Mouse (Mus musculus): ENCODE measurements around the gene Fkbp11. TPM values are rescaled to one million over a fixed set of nuclear protein-coding genes. Genes with fewer than 3 reads are reported as not detected.

Fkbp11 gene
- total RNA-seq, 2 experiments from 2014 or later = 1.0 to 1.3 TPM

- no peak for TF ChIP-seq CTCF (IDR thresholded peaks at IDR 0.05)
- intact Hi-C loops (cut with DNase I) = no loop called here
Observed at GRCm38 (mm10) chr15:98732006-98732531, 4.1 kb upstream of the Fkbp11 start.

GRCm38 (mm10) chr15:98730790-98731189 lies 2.8 kb upstream of the Fkbp11 start:
- intact Hi-C loops (cut with DNase I) = no loop called here
- Histone ChIP-seq H3K4me3 (no peak overlapping the region), H3K27ac (no peak overlapping the region)
- DNase-seq = no peak
- no peak for TF ChIP-seq CTCF (IDR thresholded peaks at IDR 0.05)

More at GRCm38 (mm10) chr15:98732006-98732531, 4.1 kb upstream of the Fkbp11 start:
- Histone ChIP-seq H3K4me3 (no peak overlapping the region), H3K27ac (no peak overlapping the region)
- DNase-seq = no peak

- TF ChIP-seq CTCF (IDR thresholded peaks at IDR 0.05) = no peak
- intact Hi-C loops (cut with DNase I) = no loop called here
- H3K27ac ChIP-seq = no peak overlapping the region
- no peak for DNase-seq
- no peak overlapping the region for H3K4me3 ChIP-seq
Observed at GRCm38 (mm10) chr15:98729791-98730545, 2.0 kb upstream of the Fkbp11 start.

- no peak overlapping the region for H3K27ac ChIP-seq
- DNase-seq = no peak
- intact Hi-C loops (cut with DNase I) = no loop called here
- H3K4me3 ChIP-seq = peak overlapping the region; percentile 90
- TF ChIP-seq CTCF (IDR thresholded peaks at IDR 0.05) = no peak
Observed at GRCm38 (mm10) chr15:98728366-98728765, 368 bp upstream of the Fkbp11 start.

GRCm38 (mm10) chr15:98726746-98727145 lies 1.3 kb downstream of the Fkbp11 start:
- Histone ChIP-seq H3K4me3 (peak overlapping the region; percentile 90), H3K27ac (no peak overlapping the region)
- intact Hi-C loops (cut with DNase I) = no loop called here
- DNase-seq = no peak
- no peak for TF ChIP-seq CTCF (IDR thresholded peaks at IDR 0.05)

GRCm38 (mm10) chr15:98726079-98726478 lies 1.9 kb downstream of the Fkbp11 start:
- H3K4me3 ChIP-seq = no peak overlapping the region
- intact Hi-C loops (cut with DNase I) = no loop called here
- no peak overlapping the region for H3K27ac ChIP-seq
- no peak for DNase-seq
- no peak for TF ChIP-seq CTCF (IDR thresholded peaks at IDR 0.05)

GRCm38 (mm10) chr15:98724441-98724840 lies 3.6 kb downstream of the Fkbp11 start:
- Histone ChIP-seq H3K4me3 (no peak overlapping the region), H3K27ac (no peak overlapping the region)
- DNase-seq = no peak
- intact Hi-C loops (cut with DNase I) = no loop called here
- no peak for TF ChIP-seq CTCF (IDR thresholded peaks at IDR 0.05)

GRCm38 (mm10) chr15:98722854-98723253 lies 5.1 kb downstream of the Fkbp11 start:
- no peak overlapping the region for H3K27ac ChIP-seq
- no peak for DNase-seq
- peak overlapping the region; percentile 21 for H3K4me3 ChIP-seq
- TF ChIP-seq CTCF (IDR thresholded peaks at IDR 0.05) = no peak
- intact Hi-C loops (cut with DNase I) = no loop called here

GRCm38 (mm10) chr15:98722191-98722590 lies 5.8 kb downstream of the Fkbp11 start:
- intact Hi-C loops (cut with DNase I) = no loop called here
- no peak for DNase-seq
- Histone ChIP-seq H3K4me3 (no peak overlapping the region), H3K27ac (no peak overlapping the region)
- TF ChIP-seq CTCF (IDR thresholded peaks at IDR 0.05) = no peak

- Histone ChIP-seq H3K4me3 (no peak overlapping the region), H3K27ac (no peak overlapping the region)
- no peak for DNase-seq
- TF ChIP-seq CTCF (IDR thresholded peaks at IDR 0.05) = no peak
- intact Hi-C loops (cut with DNase I) = no loop called here
Observed at GRCm38 (mm10) chr15:98717301-98717700, 10.7 kb downstream of the Fkbp11 start.

GRCm38 (mm10) chr15:98714230-98714652 lies 13.8 kb downstream of the Fkbp11 start:
- intact Hi-C loops (cut with DNase I) = no loop called here
- TF ChIP-seq CTCF (IDR thresholded peaks at IDR 0.05) = no peak
- Histone ChIP-seq H3K4me3 (no peak overlapping the region), H3K27ac (no peak overlapping the region)
- no peak for DNase-seq

GRCm38 (mm10) chr15:98710442-98710841 lies 17.6 kb downstream of the Fkbp11 start:
- intact Hi-C loops (cut with DNase I) = no loop called here
- peak; percentile 84 for TF ChIP-seq CTCF (IDR thresholded peaks at IDR 0.05)

GRCm38 (mm10) chr15:98707766-98708372 lies 20.1 kb downstream of the Fkbp11 start, which contains the start of gene Ccdc65:
Gene Ccdc65, plus strand, starts transcription at chr15:98708207.
- DNase-seq = peak; percentile 89
- intact Hi-C loops (cut with DNase I) = loop anchor here (5.0 kb wide), 1 partner anchor 94 kb away; no protein-coding TSS in a partner anchor
- H3K4me3 ChIP-seq = peak within 1 kb of the TSS; percentile 71
- H3K27ac ChIP-seq = 0 out of 2 replicates have a peak within 1 kb of the TSS, but pooled peaks have one; percentile 16
- TF ChIP-seq CTCF (IDR thresholded peaks at IDR 0.05) = peak; percentile 78

More at GRCm38 (mm10) chr15:98710442-98710841, 17.6 kb downstream of the Fkbp11 start:
- peak; percentile 72 for DNase-seq
- no peak overlapping the region for H3K27ac ChIP-seq
- no peak overlapping the region for H3K4me3 ChIP-seq

Measured in gastrocnemius, adult 2 months (tissue).